Mouse (Mus musculus): ENCODE results near the gene Cmbl.

GRCm38 (mm10) chr15:31617261-31617660, 52.1 kb downstream of the Cmbl start:
- no peak for TF ChIP-seq CTCF (IDR thresholded peaks at IDR 0.05; ENCODE audit: low read depth, low read length)
- TF ChIP-seq POLR2A (IDR thresholded peaks at IDR 0.05; ENCODE audit: extremely low read depth, insufficient read depth, low read length) = no peak
